Mouse (Mus musculus): ENCODE data around the gene Iqck.

Gene Iqck

GRCm38 (mm10) chr7:118985786-118986185, 130.2 kb downstream of the Iqck start:
- in situ Hi-C loops (cut with MboI, MseI): loop anchor here (25.0 kb wide), 1 partner anchor 898 kb away; no protein-coding TSS in a partner anchor

- in situ Hi-C loops (cut with MboI, MseI): loop anchor here (25.0 kb wide), 1 partner anchor 899 kb away; no protein-coding TSS in a partner anchor
Measured at GRCm38 (mm10) chr7:118986369-118986768, 130.8 kb downstream of the Iqck start.

GRCm38 (mm10) chr7:118989275-118989856, 133.8 kb downstream of the Iqck start:
- in situ Hi-C loops (cut with MboI, MseI): loop anchor here (25.0 kb wide), 1 partner anchor 902 kb away; no protein-coding TSS in a partner anchor

DNA sequence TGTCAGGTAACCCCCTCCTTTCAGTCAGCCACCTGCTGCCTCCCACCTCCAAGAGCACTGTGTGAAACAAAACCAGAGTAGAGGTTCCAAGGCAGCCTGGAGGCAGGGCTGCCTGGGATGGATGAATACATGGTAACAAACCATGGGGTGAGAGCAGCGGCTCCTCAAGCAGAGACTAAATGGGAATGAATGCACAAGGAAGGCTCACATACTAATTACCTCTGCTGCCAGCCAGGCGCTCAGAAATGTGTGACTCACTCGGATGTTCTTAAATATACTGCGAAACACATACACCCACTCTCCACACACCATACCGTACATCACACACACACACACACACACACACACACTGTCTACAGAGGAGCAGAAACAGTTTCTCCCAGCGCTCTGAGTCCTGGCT, 134.7 kb downstream of the Iqck start:
- in situ Hi-C loops (cut with MboI, MseI): loop anchor here (5.0 to 25.0 kb wide), 2 partner anchors 133 to 903 kb away; partner anchors contain the start of genes Iqck and Knop1

- in situ Hi-C loops (cut with MboI, MseI): loop anchor here (5.0 to 25.0 kb wide), 2 partner anchors 134 to 904 kb away; partner anchors contain the start of genes Iqck and Knop1
Measured at GRCm38 (mm10) chr7:118991341-118991884, 135.9 kb downstream of the Iqck start.

DNA sequence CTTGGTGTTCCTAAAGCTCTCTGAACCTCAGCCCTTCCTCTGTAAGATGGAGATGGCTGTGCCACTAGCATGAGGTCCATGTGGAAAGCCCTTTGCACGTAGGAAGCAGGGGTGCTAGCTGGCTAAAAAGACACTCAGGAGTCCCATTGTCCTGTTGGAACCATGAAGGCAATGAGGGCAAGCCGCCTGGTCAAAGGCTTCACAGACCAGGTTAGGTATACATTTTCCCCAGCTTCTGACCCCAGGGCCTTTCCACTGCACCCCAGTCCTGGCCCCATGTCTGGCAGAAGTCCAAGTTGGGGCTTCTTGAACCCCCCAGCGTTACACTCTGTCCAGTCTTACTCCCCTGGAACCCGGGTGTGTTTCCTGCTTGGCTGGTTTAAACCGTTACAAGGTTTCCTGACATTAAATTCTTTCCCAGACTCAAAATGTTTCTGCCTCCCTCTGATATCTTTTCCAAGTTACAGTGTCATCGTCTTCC, 136.6 kb downstream of the Iqck start:
- in situ Hi-C loops (cut with MboI, MseI): loop anchor here (5.0 to 25.0 kb wide), 2 partner anchors 135 to 905 kb away; partner anchors contain the start of genes Iqck and Knop1

GRCm38 (mm10) chr7:118992623-118993405, 137.3 kb downstream of the Iqck start:
- in situ Hi-C loops (cut with MboI, MseI): loop anchor here (5.0 to 25.0 kb wide), 2 partner anchors 136 to 906 kb away; partner anchors contain the start of genes Iqck and Knop1

GRCm38 (mm10) chr7:118993597-118994230, 138.2 kb downstream of the Iqck start:
- in situ Hi-C loops (cut with MboI, MseI): loop anchor here (5.0 to 25.0 kb wide), 2 partner anchors 136 to 906 kb away; partner anchors contain the start of genes Iqck and Knop1

DNA sequence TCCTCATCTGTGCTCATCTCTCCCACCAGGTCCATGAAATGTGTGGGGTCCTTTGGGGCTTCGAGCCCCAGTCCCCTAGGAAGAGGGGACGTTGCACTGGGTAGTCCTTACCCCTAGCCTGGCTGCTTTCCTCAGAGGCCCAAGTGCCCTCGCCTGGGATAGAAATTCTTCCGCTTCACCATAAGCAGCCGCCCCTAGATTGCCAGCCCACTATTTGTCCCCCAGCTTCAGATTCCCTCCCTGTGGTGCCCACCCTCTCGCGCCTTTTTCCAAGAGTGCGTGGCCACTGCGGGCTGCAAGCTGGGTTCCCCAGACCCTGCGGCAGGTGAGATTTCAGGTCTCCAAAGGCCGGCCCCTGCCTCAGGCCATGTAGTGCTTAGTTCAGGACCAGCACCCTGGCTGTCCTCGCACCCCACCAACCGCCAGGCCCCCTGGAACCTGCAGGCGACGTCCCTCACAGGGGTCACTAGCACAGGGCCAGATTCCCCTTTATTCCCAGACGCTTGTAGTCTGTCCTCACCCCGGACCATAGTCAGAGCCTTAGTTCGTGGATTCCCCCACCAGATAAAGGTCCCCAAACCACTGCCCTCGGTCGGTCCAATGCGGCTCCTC, 138.8 kb downstream of the Iqck start:
- in situ Hi-C loops (cut with MboI, MseI): loop anchor here (5.0 to 25.0 kb wide), 2 partner anchors 137 to 907 kb away; partner anchors contain the start of genes Iqck and Knop1

DNA sequence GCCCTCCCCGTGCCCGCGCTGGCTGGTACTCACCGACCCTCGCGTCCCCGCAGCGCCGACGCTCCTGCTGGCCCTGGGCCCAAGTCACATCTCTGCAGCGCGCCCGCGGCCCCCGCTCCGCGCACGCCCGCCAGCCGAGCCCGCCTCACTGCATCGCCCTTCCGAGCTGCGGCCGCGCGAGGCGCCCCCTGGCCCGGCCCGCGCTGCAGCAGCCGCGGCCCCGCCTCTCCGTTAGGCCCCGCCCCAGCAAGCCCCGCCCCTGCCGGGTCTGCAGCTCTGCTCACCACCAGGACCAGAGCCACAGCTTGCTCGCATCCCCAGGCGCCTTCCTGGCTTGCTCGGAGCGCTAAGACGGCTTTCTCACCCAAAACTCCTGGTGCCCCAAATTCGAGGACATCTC, 139.5 kb downstream of the Iqck start, which contains the start of gene Gprc5b:
TSS of gene Gprc5b (minus strand) at position 205 of the 400 bp plus-strand sequence.
- in situ Hi-C loops (cut with MboI, MseI): loop anchor here (5.0 to 25.0 kb wide), 2 partner anchors 233 to 908 kb away; no protein-coding TSS in a partner anchor

DNA sequence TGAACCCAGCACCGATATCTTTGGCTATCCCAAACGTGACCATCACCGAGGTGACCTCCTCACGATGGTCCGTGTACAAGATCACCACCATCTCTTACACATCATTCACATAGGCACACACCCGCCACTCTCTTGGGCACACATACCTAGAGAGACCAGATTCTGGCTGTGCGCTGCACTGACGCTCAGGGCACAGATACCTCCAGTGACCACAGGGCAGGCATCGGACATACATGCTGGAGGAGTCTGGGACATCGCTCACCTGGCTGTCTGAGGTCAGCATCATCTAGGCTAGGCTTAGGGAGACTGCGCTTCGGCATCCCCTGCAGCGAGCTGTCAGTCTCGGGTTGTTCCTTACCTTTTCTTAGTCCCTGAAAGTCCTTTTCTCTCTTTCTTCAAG, 140.1 kb downstream of the Iqck start:
- in situ Hi-C loops (cut with MboI, MseI): loop anchor here (5.0 to 25.0 kb wide), 2 partner anchors 233 to 908 kb away; no protein-coding TSS in a partner anchor

- in situ Hi-C loops (cut with MboI, MseI): loop anchor here (5.0 to 25.0 kb wide), 2 partner anchors 234 to 909 kb away; no protein-coding TSS in a partner anchor
Measured at GRCm38 (mm10) chr7:118996137-118996837, 140.7 kb downstream of the Iqck start.

DNA sequence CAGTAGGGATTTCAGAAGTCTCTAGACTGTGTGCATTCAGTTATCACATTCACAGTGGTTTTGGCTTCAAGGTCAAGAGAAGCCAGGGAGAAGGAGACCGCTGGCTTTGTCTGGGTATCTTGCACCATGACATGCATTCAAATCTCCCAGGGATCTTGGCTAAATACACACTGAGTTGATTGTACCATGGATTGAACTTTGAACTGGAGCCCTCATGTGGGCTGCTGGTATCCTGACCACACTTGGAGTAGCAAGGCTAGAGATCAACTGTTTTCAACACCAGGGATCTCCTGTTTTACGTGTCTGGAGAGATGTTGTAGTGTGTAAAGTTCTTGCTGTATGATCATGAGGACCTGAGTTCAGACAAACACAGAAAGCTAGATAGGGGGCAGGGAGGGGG, 144.3 kb downstream of the Iqck start:
- in situ Hi-C loops (cut with MboI, MseI): loop anchor here (5.0 to 25.0 kb wide), 2 partner anchors 238 to 913 kb away; no protein-coding TSS in a partner anchor

DNA sequence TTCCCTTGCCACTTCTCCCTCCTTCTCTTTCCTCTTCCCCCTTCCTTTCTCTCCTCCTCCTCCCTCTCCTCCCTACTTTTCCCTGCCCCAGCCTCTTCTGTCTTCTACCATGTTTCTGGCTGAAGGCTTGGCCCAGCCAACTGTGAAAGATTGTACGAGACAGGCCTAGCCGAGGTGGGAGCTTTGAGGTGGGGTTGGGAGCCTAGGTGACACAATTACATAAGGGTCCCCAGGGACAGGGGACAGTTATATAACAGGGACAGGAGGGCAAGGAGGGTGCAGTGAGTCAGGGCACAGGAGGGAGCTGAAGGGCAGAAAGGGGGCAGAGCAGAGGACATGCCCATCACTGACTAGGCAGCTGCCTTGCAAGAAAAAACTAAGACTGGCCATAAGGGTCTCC, 146.4 kb downstream of the Iqck start:
- in situ Hi-C loops (cut with MboI, MseI): no loop called here

DNA sequence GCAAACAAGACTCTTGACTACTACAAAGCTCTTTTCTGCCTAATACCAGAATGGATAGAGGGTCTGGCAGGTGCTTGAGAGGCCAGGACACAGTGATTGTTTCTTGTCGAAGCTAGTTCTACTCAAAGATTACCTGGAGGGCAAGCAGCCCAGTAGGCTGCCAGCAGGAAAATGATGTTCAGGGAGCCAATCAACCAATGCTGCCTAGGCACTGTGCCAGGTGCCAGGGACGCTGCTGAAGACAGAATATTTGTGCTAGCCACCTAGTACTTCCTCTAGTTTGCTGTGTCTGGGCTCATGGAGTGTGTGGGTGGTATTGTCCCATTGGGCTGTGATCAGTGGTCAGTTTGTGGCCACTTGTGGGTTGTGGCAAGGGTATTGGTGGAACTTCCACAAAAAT, 146.9 kb downstream of the Iqck start:
- in situ Hi-C loops (cut with MboI, MseI): no loop called here

DNA sequence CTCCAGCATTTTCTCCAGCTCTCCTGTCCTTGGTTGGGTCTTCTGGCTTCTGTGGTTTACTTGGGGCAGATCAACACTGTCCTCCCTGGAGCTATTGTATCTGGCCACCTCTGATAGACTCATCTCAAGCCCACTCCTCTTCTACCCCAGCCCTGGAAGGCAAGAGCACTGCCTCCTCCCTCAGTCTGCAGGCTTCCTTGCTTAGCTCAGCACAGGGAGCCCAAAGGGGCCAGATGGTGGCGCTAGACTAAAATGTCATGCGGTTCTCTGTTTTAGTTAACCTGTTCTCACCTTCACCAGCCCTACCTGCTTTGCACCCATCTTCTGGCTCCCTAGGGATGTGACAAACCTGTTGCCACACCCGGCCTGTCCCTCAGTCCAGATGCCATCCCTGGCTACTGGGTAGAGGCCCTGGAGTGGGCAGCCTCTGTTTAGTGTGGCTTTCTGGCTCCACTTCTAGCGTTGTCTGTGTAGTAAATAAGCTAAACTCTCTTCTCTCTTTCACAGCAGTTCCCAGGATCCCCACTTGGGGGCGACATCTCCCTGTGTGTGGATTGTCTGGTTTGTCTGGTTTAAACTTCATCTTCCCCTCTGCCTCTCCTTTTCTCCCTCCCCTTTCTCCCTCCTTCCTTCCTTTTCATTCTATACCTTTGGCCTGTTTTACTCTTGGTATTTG, 155.4 kb downstream of the Iqck start:
- in situ Hi-C loops (cut with MboI, MseI): no loop called here

DNA sequence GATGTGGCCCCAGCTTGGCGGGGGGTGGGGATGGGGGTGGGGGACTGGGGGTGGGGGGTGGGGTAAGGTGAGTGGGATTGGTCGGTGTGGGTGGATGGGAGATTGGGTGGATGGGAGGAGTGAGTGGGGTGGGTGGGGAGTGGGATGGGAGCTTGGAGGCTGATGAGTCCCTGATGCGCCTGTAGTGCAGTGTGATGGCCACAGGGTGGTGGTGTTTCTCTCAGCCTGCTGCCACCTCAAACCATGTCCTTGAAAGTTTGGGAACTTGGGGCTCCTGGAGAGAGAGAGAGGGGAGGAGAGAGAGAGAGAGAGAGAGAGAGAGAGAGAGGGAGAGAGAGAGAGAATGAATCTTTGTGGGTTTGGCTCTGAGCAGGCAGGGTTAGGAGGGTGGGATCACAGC, 160.2 kb downstream of the Iqck start:
- in situ Hi-C loops (cut with MboI, MseI): no loop called here

- in situ Hi-C loops (cut with MboI, MseI): no loop called here
Measured at GRCm38 (mm10) chr7:119019537-119019936, 164.0 kb downstream of the Iqck start.
